Mouse (Mus musculus) adrenal gland, adult 18-20 months (tissue): ENCODE data around the gene Ednra. TPM values are rescaled to one million over a fixed set of nuclear protein-coding genes. Genes with fewer than 3 reads are reported as not detected.

ENCODE experiments used
- DNase-seq, 2 experiments: peaks; one replicate each; pipeline ENCODE4 v3.0.0; 2021 to 2022; ENCODE audit warnings: low spot score in 2 of 2
- long read RNA-seq, 2 experiments: library from polyadenylated mRNA; stranded (forward); transcript quantifications; one replicate each; pipeline ENCODE4 v2.0.0; 2021
- total RNA-seq, 2 experiments: library from RNA; stranded (reverse); gene quantifications; 1 replicate in 1 of 2; 2 replicates in 1 of 2; pipeline ENCODE4 v1.2.3; 2021

Gene Ednra
- 10 to 100 TPM; 21.5 to 21.9 TPM for total RNA-seq
- long read RNA-seq, experiment 1, partial matches to known transcripts: 2 of 7 reads
- long read RNA-seq, experiment 1, other reads (novel, unspliced or antisense): 1 of 7 reads
- long read RNA-seq, experiment 2, partial matches to known transcripts: 5 of 8 reads
- long read RNA-seq, experiment 2, other reads (novel, unspliced or antisense): 0 of 8 reads

- peak; percentile 55 to 67 for DNase-seq
Observed at GRCm38 (mm10) chr8:77724046-77724930, at the start of gene Ednra. Gene Ednra (minus strand): TSS chr8:77724464.

- no peak for DNase-seq
Observed at GRCm38 (mm10) chr8:77773831-77774230, 49.6 kb upstream of the Ednra start.

GRCm38 (mm10) chr8:77773256-77773655, 49.0 kb upstream of the Ednra start:
- DNase-seq: no peak

- DNase-seq: no peak
Observed at GRCm38 (mm10) chr8:77772210-77772886, 48.1 kb upstream of the Ednra start.

GRCm38 (mm10) chr8:77770966-77771365, 46.7 kb upstream of the Ednra start:
- DNase-seq: no peak

- DNase-seq: no peak
Observed at GRCm38 (mm10) chr8:77768916-77769315, 44.7 kb upstream of the Ednra start.

- no peak for DNase-seq
Observed at GRCm38 (mm10) chr8:77764253-77764652, 40.0 kb upstream of the Ednra start.

- DNase-seq: no peak
Observed at GRCm38 (mm10) chr8:77762967-77763366, 38.7 kb upstream of the Ednra start.

GRCm38 (mm10) chr8:77755441-77755840, 31.2 kb upstream of the Ednra start:
- DNase-seq: no peak

- no peak for DNase-seq
Observed at GRCm38 (mm10) chr8:77753796-77754195, 29.5 kb upstream of the Ednra start.

GRCm38 (mm10) chr8:77752041-77752440, 27.8 kb upstream of the Ednra start:
- DNase-seq: no peak

GRCm38 (mm10) chr8:77750407-77750806, 26.1 kb upstream of the Ednra start:
- DNase-seq: no peak

- no peak for DNase-seq
Observed at GRCm38 (mm10) chr8:77744476-77744875, 20.2 kb upstream of the Ednra start.

GRCm38 (mm10) chr8:77742395-77742794, 18.1 kb upstream of the Ednra start:
- no peak for DNase-seq

- DNase-seq: no peak
Observed at GRCm38 (mm10) chr8:77741050-77741777, 16.9 kb upstream of the Ednra start.

- DNase-seq: no peak
Observed at GRCm38 (mm10) chr8:77738419-77738818, 14.2 kb upstream of the Ednra start.

- DNase-seq: no peak
Observed at GRCm38 (mm10) chr8:77737327-77737726, 13.1 kb upstream of the Ednra start.

GRCm38 (mm10) chr8:77733792-77734191, 9.5 kb upstream of the Ednra start:
- no peak for DNase-seq

GRCm38 (mm10) chr8:77732964-77733363, 8.7 kb upstream of the Ednra start:
- no peak for DNase-seq

GRCm38 (mm10) chr8:77725406-77725805, 1.1 kb upstream of the Ednra start:
- no peak for DNase-seq

- DNase-seq: no peak
Observed at GRCm38 (mm10) chr8:77723534-77724045, 674 bp downstream of the Ednra start.
